Mouse (Mus musculus) kidney, embryonic 14.5 days (tissue): ENCODE data around the gene Zranb2. TPM values are rescaled to one million over a fixed set of nuclear protein-coding genes. Genes with fewer than 3 reads are reported as not detected.

Experiments used
- microRNA counts: library from miRNA; unstranded; fragments of <30 nt; microRNA quantifications from one replicate; lab custom pipeline; 2017
- microRNA-seq: library from miRNA; unstranded; fragments of <30 nt; microRNA quantifications from one replicate; pipeline ENCODE4, GENCODE M21; 2016
- polyA plus RNA-seq: library from polyadenylated mRNA; unstranded; fragments of >200 nt; fragmentation: Nextera tagmentation; extraction: Ambion mirVana; gene quantifications from 2 replicates; pipeline ENCODE4 v1.2.1, GENCODE M21; 2014

Gene Zranb2
- polyA plus RNA-seq, 1 experiment from 2014 or later, result 119 TPM

MicroRNAs encoded within 50 kb of the gene (microRNA counts, 519-probe panel; counts per million panel counts)
- microRNA mmu-miR-186 (lab: Ali Mortazavi, UCI), result not detected

Small RNAs within 50 kb of the gene (microRNA-seq; reads per million reads assigned to microRNA genes)
- 435 reads per million, percentile 72 among the genes with 10 or more reads in this experiment for gene Mir186

Other genes starting within 250 kb of the Zranb2 start
- gene Ptger3, start 32.7 kb downstream of the Zranb2 start, polyA plus RNA-seq, result 2.4 and 4.1 TPM in 2 replicates